Mouse (Mus musculus) megakaryocyte-erythroid progenitor cell, adult 5 weeks (primary cell): ENCODE data around the gene Bhlha15. TPM values are rescaled to one million over a fixed set of nuclear protein-coding genes. Genes with fewer than 3 reads are reported as not detected.

ENCODE experiments used
- polyA plus RNA-seq: library from polyadenylated mRNA; stranded (reverse); fragments of >175 nt; gene quantifications from 2 replicates; pipeline ENCODE4 v1.2.3, GENCODE M21; 2012

Bhlha15 gene
- polyA plus RNA-seq = 1.7 and 3.1 TPM in 2 replicates

DNA sequence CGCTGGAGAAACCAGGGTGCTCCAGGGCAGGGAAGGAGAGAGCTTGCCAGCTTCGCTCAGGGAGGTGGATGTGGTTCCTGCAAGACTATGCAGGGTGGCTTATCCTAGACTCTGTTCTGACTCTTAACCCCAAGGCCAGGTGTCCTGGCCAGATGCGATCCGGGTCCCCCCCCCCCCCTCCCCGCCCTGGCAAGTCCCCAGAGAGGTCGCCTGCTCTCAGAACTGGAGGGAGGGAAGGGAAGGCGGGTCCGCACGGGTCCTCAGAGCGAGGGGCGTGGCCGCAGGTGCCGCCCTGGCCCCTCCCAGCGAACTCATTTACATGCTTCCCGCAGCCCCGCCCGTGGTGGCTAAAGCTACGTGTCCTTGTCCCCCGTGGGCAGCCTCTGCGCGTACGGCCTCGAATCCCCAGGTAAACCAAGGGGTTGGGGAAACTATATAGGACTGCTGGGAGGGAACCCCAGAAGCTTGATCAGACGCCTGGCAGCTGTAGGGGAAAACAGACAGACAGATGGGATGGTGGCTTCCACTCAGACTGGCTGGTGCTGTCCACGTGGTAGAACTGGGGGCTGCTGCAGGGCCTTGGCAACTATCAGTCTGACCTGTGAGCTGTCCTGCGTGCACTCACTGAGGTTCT, at the start of gene Bhlha15:
Gene Bhlha15 (plus strand): TSS at position 337 of the 634 bp plus-strand sequence.

GRCm38 (mm10) chr5:144223503-144223862, 33.4 kb downstream of the Bhlha15 start, which contains the start of gene Tecpr1:
TSS of gene Tecpr1 (minus strand) at chr5:144223615.

Other genes starting within 250 kb of the Bhlha15 start
- gene Ccz1, start 175.4 kb upstream of the Bhlha15 start, polyA plus RNA-seq = 56.6 and 57.9 TPM in 2 replicates
- gene Ocm, start 163.6 kb upstream of the Bhlha15 start, polyA plus RNA-seq = not detected in 2 replicates
- 7.1 and 9.3 TPM in 2 replicates for gene Lmtk2, start 89.8 kb upstream of the Bhlha15 start, polyA plus RNA-seq
- 8.7 and 9.2 TPM in 2 replicates for gene Tecpr1, start 33.3 kb downstream of the Bhlha15 start, polyA plus RNA-seq
- 42.7 and 45.4 TPM in 2 replicates for gene Bri3, start 54.2 kb downstream of the Bhlha15 start, polyA plus RNA-seq
- 0.03 TPM in 1 of 2 replicates, not detected in the other for gene Baiap2l1, start 167.8 kb downstream of the Bhlha15 start, polyA plus RNA-seq